In the genomic region with DNA sequence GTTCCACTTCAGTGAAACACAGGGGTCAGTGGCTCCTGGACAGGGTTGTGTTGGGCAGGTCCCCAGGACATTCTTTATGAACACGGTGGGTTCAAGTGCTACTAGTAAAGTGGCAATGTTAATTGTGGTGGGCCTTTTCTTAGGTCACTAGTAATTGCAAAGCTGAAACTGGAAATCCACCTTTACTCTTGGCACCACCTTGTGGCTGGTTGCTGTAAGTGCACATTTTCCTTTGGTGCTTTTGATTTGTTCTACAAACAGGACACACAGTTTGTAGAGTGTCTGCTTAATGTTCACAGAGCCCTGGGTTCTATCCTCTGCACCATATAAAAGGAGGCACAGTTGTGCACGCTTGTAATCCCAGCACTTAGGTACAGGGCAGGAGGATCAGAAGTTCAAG, we compare ENCODE assay signal across 8 mouse cellular contexts. TPM values are rescaled to one million over a fixed set of nuclear protein-coding genes. Genes with fewer than 3 reads are reported as not detected.
DNase-seq lines count a peak whose midpoint lies in the region; ATAC-seq and TF ChIP-seq lines count a peak whose summit lies in the region.
"Not testable (repeated sequence)": the region's sequence is repeated elsewhere in the genome, so short reads cannot be mapped to it uniquely, and the experiment has no call there.

No protein-coding gene starts in this region.

- not testable (repeated sequence) for H3K27ac ChIP-seq in limb, embryonic 11.5 days (replicated peaks; ENCODE audit: low read depth, low read length)

- H3ac ChIP-seq in C2C12 (ENCODE audit: control insufficient read depth, insufficient read length, low read depth): not testable (repeated sequence)

- not testable (repeated sequence) for ATAC-seq in limb, embryonic 11.5 days (ENCODE audit: insufficient number of reproducible peaks, low FRiP score, low TSS enrichment, low read depth)

- not testable (repeated sequence) for H3K4me3 ChIP-seq in C2C12 (ENCODE audit: insufficient read depth, poor library complexity, severe bottlenecking); limb, embryonic 11.5 days (ENCODE audit: low read depth, low read length)

- WGBS in limb, embryonic 11.5 days: 17% methylated on average over 2 of the region's 2 CpGs

- not testable (repeated sequence) for H3K9me3 ChIP-seq in limb, embryonic 11.5 days (ENCODE audit: control insufficient read depth, low read length)

- not testable (repeated sequence) for H3K4me2 ChIP-seq in limb, embryonic 11.5 days (ENCODE audit: low read depth, severe bottlenecking)

- not testable (repeated sequence) for H3K4me1 ChIP-seq in limb, embryonic 11.5 days (ENCODE audit: control insufficient read depth, insufficient read depth, low read length)

- H3K79me3 ChIP-seq in C2C12 (ENCODE audit: low read depth): not testable (repeated sequence)

- peak; percentile 82 to 88 for DNase-seq in adrenal gland, postnatal 36 days
- DNase-seq in embryo, embryonic 11.5 days (ENCODE audit: low read depth, low spot score): peak; percentile 45
- peak; percentile 85 to 97 for DNase-seq in heart, adult 18-20 months
- DNase-seq in kidney, postnatal 10 days: peak; percentile 92
- DNase-seq in limb, embryonic 11.5 days (ENCODE audit: low spot score): peak; percentile 58
- peak; percentile 46 to 67 for DNase-seq in monocyte, adult 2 months (ENCODE audit: low read depth in 1 of 2, low spot score in 2 of 2)
- peak; percentile 65 to 73 for DNase-seq in spleen, postnatal 36 days (ENCODE audit: low spot score in 2 of 2)

- H3K27me3 ChIP-seq in C2C12 (ENCODE audit: control insufficient read depth, insufficient read depth, insufficient read length); limb, embryonic 11.5 days (ENCODE audit: control insufficient read depth, insufficient read depth, low read length): not testable (repeated sequence)

- not testable (repeated sequence) for H3K9ac ChIP-seq in limb, embryonic 11.5 days (ENCODE audit: low read length)

- not testable (repeated sequence) for H3K79me2 ChIP-seq in C2C12 (ENCODE audit: control insufficient read depth, insufficient read depth)

- TF ChIP-seq CTCF in C2C12 (IDR thresholded peaks at IDR 0.05; ENCODE audit: control insufficient read depth, insufficient read depth, insufficient read length): peak; percentile 15

- H3K36me3 ChIP-seq in C2C12 (ENCODE audit: control insufficient read depth, insufficient read depth); limb, embryonic 11.5 days (ENCODE audit: control insufficient read depth, insufficient read depth, low read length): not testable (repeated sequence)

TF ChIP-seq in C2C12, 6 proteins besides CTCF, POLR2A, EP300 and RAD21:
- peak; percentile 19 for TF ChIP-seq MAX (IDR thresholded peaks at IDR 0.05)

RNA-seq across cellular contexts. Expression of a gene that starts 32.7 kb away (rescaled TPM):
- 0.14 TPM for polyA plus RNA-seq in C2C12 (2012; fragmentation: generic; extraction: Trizol)
- total RNA-seq in adrenal gland, postnatal 36 days (2021): under 1 TPM in 1 of 2 experiments, not detected in 1; 0.20 TPM
- total RNA-seq in heart, adult 18-20 months (2021): 1 to 10 TPM in 1 of 2 experiments, under 1 TPM in 1; 0.62 to 1.2 TPM
- polyA plus RNA-seq in limb, embryonic 11.5 days (2014; fragmentation: Nextera tagmentation; extraction: Ambion mirVana): not detected in 2 replicates

RNA-seq across cellular contexts. Expression of a gene that starts 35.9 kb away (rescaled TPM):
- 275 TPM for polyA plus RNA-seq in C2C12 (2012; fragmentation: generic; extraction: Trizol)
- 100 to 1,000 TPM in 1 of 2 experiments, 10 to 100 TPM in 1; 90.1 to 111 TPM for total RNA-seq in adrenal gland, postnatal 36 days (2021)
- total RNA-seq in heart, adult 18-20 months (2021): 10 to 100 TPM; 36.8 to 40.4 TPM
- polyA plus RNA-seq in limb, embryonic 11.5 days (2014; fragmentation: Nextera tagmentation; extraction: Ambion mirVana): 323 and 342 TPM in 2 replicates
